Mouse (Mus musculus) embryonic facial prominence, embryonic 10.5 days (tissue): ENCODE results near the gene Spatc1l. TPM values are rescaled to one million over a fixed set of nuclear protein-coding genes. Genes with fewer than 3 reads are reported as not detected.

Experiments used
- polyA plus RNA-seq: library from polyadenylated mRNA; unstranded; fragments of >200 nt; fragmentation: Nextera tagmentation; extraction: Ambion mirVana; gene quantifications from 2 replicates; pipeline ENCODE4 v1.2.1, GENCODE M21; 2016

Gene Spatc1l
- polyA plus RNA-seq, 1 experiment from 2014 or later = 0.11 TPM

Other genes starting within 250 kb of the Spatc1l start
- 6.6 and 6.9 TPM in 2 replicates for gene Dip2a, start 217.0 kb upstream of the Spatc1l start, polyA plus RNA-seq
- gene AC141477.1, start 121.8 kb upstream of the Spatc1l start, polyA plus RNA-seq = 2.6 TPM in 1 of 2 replicates, not detected in the other
- 23.8 and 25.5 TPM in 2 replicates for gene Pcnt, start 119.5 kb upstream of the Spatc1l start, polyA plus RNA-seq
- gene 2610028H24Rik, start 113.2 kb upstream of the Spatc1l start, polyA plus RNA-seq = not detected in 2 replicates
- gene Mcm3ap, start 93.3 kb upstream of the Spatc1l start, polyA plus RNA-seq = 85.6 and 87.1 TPM in 2 replicates
- gene Ybey, start 93.2 kb upstream of the Spatc1l start, polyA plus RNA-seq = 9.9 and 11.3 TPM in 2 replicates
- 55.9 and 59.6 TPM in 2 replicates for gene Lss, start 30.7 kb upstream of the Spatc1l start, polyA plus RNA-seq
- gene Ftcd, start 13.4 kb downstream of the Spatc1l start, polyA plus RNA-seq = not detected in 2 replicates
- 6.5 and 11.8 TPM in 2 replicates for gene Col6a2, start 61.4 kb downstream of the Spatc1l start, polyA plus RNA-seq
- gene Col6a1, start 163.9 kb downstream of the Spatc1l start, polyA plus RNA-seq = 7.0 and 12.3 TPM in 2 replicates